Mouse (Mus musculus) embryonic stem cell, embryonic (primary cell): ENCODE measurements around the gene Gm20388.

Experiments
- CTCF ChIA-PET, 4 experiments: fragments of 300-600 bp in 2 of 4; fragments of 350-600 bp in 2 of 4; sonication (Branson Sonifier 250); formaldehyde crosslinking; loops; one replicate each; lab custom pipeline; 2022; ENCODE audit warnings: inconsistent platforms in 2 of 4; lab: Charles Lee
- POLR2A ChIA-PET, 4 experiments: fragments of 300-600 bp in 2 of 4; fragments of 350-600 bp in 2 of 4; sonication (Branson Sonifier 250); formaldehyde crosslinking; loops; one replicate each; lab custom pipeline; 2022; ENCODE audit warnings: antibody characterized with exemption in 4 of 4, inconsistent platforms in 1 of 4; lab: Charles Lee

Gm20388 gene

DNA sequence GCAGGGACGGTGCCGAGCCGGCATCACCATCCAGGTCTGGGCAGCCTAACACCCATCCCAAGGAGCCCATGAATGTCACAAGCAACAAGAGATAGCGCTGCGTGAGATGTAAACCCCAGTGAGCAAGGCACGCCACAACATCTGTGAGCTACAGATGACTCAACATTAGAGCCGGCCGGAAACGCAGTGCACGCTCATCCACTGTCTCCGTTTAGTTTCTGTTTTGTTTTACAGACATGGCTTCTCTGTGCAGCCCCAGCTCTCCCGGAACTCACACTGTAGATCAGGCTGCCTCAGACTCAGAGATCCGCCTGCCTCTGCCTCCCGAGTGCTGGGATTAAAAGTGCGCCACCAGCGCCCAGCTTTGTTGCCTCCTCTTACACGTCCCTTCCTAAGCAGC, 3376.7 kb downstream of the Gm20388 start:
- POLR2A ChIA-PET = interaction anchor here in 2 of 4 experiments (0.8 to 1.6 kb wide), 2 partner anchors 33 to 54 kb away, joined by 3 read pairs; partner anchors contain the start of genes Vps9d1 (in 1 of the 2) and Zfp276 (in 1 of the 2)
- CTCF ChIA-PET = interaction anchor here in 1 of 4 experiments (0.6 kb wide), 1 partner anchor 12 kb away, joined by 3 read pairs; no protein-coding TSS in a partner anchor

DNA sequence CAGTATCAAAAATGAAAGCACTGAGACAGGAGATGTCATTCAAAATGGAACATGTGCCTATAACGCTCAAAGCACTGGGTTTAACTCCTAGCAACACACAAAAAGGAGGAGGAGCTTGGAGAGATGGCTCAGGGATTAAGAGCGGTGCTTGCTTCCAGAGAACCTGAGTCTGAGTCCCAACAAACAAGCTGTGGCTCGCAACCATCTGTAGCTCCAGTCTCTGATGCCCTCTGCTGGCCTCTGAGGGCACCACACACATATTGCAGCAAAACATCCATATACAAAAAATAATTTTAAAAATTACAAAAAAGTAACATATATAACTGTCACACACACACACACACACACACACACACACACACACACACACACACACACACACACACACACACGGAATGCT, 3379.5 kb downstream of the Gm20388 start:
- CTCF ChIA-PET = interaction anchor here (0.5 to 2.6 kb wide), 79 partner anchors 9 to 1670 kb away, joined by 3 to 28 read pairs (median 4); partner anchors contain the start of genes Spata2l (in 4 of the 4), Chmp1a (in 2 of the 4), Spata33 (in 2 of the 4) and Cbfa2t3 (in 1 of the 4)
- POLR2A ChIA-PET = interaction anchor here (0.6 to 2.5 kb wide), 19 partner anchors 9 to 847 kb away, joined by 3 to 10 read pairs (median 5); partner anchors contain the start of genes Spata2l (in 1 of the 4), Tcf25 (in 1 of the 4), Vps9d1 (in 1 of the 4) and Zfp276 (in 1 of the 4)

DNA sequence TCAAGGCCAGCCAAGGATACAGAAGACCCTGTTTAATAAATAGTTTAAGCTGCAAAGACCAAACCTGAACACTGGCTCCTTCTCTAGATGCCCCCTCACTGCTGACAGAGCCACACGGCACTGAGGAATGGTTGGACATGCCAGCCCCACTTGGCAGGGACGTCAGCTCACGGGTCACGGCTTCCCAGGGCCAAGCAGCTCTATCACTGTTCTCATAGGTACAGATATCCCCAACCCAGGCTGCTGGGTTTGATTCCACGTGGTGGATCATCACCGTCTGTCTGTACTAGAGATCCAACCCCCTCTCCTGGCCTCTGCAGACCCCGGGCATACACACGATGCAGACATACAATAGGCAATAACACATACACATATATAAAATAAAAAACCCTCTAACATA, 3380.0 kb downstream of the Gm20388 start:
- ChIA-PET POLR2A (interaction anchor here in 3 of 4 experiments (0.6 to 2.5 kb wide), 14 partner anchors 9 to 847 kb away, joined by 3 to 10 read pairs (median 5); partner anchors contain the start of genes Spata2l (in 1 of the 3), Tcf25 (in 1 of the 3), Vps9d1 (in 1 of the 3) and Zfp276 (in 1 of the 3)), CTCF (interaction anchor here (0.5 to 2.6 kb wide), 40 partner anchors 9 to 1379 kb away, joined by 3 to 28 read pairs (median 4); partner anchors contain the start of genes Chmp1a (in 2 of the 4), Spata33 (in 2 of the 4), Gas8 (in 1 of the 4) and Mc1r (in 1 of the 4))

DNA sequence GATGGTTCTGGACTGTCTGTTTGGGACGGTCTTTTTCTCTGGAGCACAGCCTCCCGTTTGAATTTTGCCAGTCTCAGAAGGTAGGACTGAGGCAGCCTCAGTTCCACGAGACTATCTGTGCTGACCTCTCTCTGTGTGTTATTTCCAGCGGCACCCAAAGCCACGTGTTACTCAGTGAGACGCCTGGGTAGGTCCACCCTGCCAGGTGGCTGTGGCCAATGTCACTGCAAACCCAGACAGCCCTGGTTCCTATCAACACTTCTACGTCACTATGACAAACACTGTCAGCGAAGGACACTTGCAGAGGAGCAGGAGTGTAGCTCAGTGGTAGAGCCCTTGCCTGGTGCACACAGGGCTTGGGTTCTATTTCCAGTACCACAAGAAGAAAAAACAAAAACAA, 3381.1 kb downstream of the Gm20388 start:
- ChIA-PET POLR2A (interaction anchor here in 3 of 4 experiments (0.7 to 2.5 kb wide), 4 partner anchors 13 to 184 kb away, joined by 3 to 10 read pairs (median 6); no protein-coding TSS in a partner anchor), CTCF (interaction anchor here (0.7 to 2.6 kb wide), 9 partner anchors 35 to 510 kb away, joined by 3 to 28 read pairs (median 5); no protein-coding TSS in a partner anchor)

DNA sequence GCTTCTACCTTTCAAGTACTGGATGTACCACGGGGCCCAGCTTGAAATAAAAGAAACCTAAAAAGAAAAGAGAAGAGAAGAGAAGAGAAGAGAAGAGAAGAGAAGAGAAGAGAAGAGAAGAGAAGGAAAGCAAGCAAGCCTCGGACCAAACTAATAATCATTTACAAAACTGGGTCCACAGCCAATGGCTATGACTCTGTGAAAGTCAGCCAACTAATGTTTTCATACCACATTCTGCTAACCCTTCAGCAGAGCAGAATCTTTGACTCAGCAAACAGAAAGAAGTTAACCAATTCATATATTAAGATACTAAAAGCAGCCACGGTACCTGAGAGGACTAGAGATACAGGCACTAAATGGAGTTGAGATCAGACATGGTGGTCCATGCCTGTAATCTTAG, 3381.6 kb downstream of the Gm20388 start:
- POLR2A ChIA-PET = interaction anchor here in 3 of 4 experiments (0.7 to 1.2 kb wide), 3 partner anchors 12 to 145 kb away, joined by 3 to 9 read pairs (median 4); no protein-coding TSS in a partner anchor
- CTCF ChIA-PET = interaction anchor here (0.7 kb wide), 7 partner anchors 34 to 511 kb away, joined by 3 to 5 read pairs (median 4); no protein-coding TSS in a partner anchor

DNA sequence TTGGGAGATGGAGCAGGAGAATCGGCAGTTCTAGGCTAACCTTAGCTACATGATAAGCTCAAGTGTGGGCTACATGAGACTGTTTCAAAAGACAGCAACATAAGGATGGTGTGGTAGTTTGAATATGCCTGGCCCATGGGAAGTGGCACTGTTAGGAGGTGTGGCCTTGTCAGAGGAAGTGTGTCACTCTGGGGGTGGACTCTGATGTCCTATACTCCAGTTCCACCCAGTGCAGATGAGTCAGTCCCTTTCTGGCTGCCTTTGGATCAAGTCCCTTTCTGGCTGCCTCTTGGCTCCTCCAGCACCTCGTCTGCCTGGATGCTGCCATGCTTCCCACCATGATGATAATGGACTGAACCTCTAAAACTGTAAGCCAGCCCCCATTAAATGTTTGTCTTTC, 3382.1 kb downstream of the Gm20388 start:
- CTCF ChIA-PET = no interaction called here
- POLR2A ChIA-PET = interaction anchor here in 1 of 4 experiments (1.2 to 1.3 kb wide), 2 partner anchors 11 to 12 kb away, joined by 4 read pairs; no protein-coding TSS in a partner anchor

DNA sequence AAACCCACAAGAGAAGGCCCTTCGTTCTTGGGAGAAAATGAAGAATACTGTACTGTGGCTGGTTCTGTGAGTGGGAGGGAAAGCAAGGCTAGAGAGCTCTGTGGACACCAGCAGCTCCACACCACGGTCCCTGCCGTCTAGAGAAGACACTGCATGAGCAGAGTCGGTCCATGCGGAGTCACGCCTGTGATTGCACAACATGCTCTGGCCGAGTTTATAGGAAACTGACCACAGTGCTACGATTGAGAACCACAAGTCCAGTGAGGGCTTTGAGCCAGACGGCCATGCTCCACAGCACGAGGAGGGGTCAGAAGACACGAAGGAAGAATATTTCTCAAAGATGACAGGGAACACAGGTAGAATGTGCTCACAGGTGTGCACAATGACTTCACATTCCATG, 3387.7 kb downstream of the Gm20388 start:
- ChIA-PET CTCF (interaction anchor here in 1 of 4 experiments (0.6 kb wide), 1 partner anchor 37 kb away, joined by 4 read pairs; no protein-coding TSS in a partner anchor), POLR2A (interaction anchor here in 1 of 4 experiments (2.5 kb wide), 1 partner anchor 11 kb away, joined by 6 read pairs; no protein-coding TSS in a partner anchor)

DNA sequence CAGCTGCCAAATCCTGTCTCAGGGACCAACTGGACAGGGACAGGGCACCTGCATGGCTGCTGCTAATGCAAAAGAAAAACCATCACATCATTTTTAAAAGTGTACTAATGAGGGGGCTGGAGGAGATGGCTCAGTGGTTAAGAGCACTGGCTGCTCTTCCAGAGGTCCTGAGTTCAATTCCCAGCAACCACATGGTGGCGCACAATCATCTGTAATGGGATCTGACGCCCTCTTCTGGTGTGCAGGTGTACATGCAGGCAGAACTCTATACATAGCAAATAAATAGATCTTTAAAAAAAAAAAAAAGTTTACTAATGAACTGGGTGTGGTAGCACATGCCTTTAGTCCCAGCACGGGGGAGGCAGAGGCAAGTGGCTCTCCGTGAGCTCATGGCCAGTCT, 3398.1 kb downstream of the Gm20388 start:
- ChIA-PET POLR2A (interaction anchor here in 2 of 4 experiments (1.4 to 1.7 kb wide), 4 partner anchors 9 to 134 kb away, joined by 3 to 6 read pairs (median 4); no protein-coding TSS in a partner anchor), CTCF (interaction anchor here in 2 of 4 experiments (0.7 to 1.6 kb wide), 7 partner anchors 10 to 536 kb away, joined by 3 to 5 read pairs (median 3); no protein-coding TSS in a partner anchor)

DNA sequence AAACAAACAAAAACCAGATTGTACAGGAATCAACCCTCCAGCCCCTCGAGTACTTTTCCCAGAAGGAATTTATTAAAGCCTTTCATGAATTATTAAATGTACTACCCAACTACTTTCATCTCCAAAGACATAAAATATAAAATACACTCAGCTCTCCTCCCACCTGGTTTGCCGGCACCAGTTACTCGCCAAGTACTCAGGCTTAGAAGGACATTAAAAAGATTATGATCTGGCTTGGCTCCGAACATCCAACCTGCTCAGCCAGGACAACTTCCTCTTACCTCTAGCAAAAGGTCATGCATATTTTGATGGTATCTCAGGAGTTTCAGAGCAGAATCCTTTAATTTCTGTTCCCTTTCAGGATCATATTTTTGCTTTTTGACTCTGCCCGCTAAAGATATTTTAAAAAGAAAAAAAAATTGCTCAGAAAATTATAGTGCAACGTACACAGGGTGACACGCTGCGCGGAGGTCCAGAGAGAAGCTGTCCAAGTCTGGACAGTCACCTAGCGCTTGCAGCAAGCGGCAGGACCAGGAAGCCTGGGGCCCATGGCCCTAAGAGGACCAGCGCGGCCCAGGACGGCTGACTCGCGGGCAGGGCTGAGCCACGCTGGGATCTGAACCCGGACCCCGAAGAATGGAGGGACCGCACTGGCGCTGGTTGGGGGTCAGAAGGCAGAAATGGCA, 3407.3 kb downstream of the Gm20388 start:
- ChIA-PET POLR2A (interaction anchor here in 2 of 4 experiments (0.6 to 2.6 kb wide), 7 partner anchors 14 to 273 kb away, joined by 3 to 7 read pairs (median 3); partner anchors contain the start of genes Chmp1a (in 1 of the 2), Spata33 (in 1 of the 2) and Tcf25 (in 1 of the 2)), CTCF (interaction anchor here in 3 of 4 experiments (0.6 to 1.5 kb wide), 3 partner anchors 17 to 198 kb away, joined by 3 to 4 read pairs (median 4); partner anchors contain the start of gene Dbndd1 (in 1 of the 3))

DNA sequence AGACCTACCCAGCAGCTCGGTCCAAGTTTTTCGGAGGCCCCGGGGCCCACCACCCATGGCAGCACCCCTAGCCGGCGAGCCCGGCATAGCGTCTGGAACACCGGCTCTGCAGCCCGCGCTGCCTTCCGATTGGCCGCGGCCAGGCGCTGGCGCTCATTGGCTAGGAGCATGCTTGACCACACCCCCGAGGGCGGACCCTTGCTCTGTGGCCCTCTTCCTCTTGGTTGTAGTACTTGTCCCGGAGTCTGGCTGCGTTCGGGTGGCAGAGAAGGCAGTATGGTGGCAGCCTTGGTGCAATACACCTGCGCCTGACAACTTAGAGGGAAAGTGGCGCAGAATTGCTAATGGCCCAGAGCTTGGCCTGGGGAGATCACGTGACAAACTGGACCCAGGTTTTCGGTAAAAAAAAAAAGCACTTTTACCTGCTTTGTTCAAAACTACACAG, 3407.8 kb downstream of the Gm20388 start, which contains the start of gene Fanca:
Gene Fanca, minus strand, starts transcription at position 110 of the 445 bp plus-strand sequence.
- POLR2A ChIA-PET = interaction anchor here in 3 of 4 experiments (0.6 to 2.6 kb wide), 8 partner anchors 15 to 1459 kb away, joined by 3 to 7 read pairs (median 4); partner anchors contain the start of genes Chmp1a (in 1 of the 3), Spata33 (in 1 of the 3) and Tcf25 (in 1 of the 3)
- CTCF ChIA-PET = interaction anchor here in 3 of 4 experiments (0.6 to 2.2 kb wide), 5 partner anchors 10 to 197 kb away, joined by 3 to 9 read pairs (median 4); partner anchors contain the start of genes Dbndd1 (in 1 of the 3) and Mc1r (in 1 of the 3)

DNA sequence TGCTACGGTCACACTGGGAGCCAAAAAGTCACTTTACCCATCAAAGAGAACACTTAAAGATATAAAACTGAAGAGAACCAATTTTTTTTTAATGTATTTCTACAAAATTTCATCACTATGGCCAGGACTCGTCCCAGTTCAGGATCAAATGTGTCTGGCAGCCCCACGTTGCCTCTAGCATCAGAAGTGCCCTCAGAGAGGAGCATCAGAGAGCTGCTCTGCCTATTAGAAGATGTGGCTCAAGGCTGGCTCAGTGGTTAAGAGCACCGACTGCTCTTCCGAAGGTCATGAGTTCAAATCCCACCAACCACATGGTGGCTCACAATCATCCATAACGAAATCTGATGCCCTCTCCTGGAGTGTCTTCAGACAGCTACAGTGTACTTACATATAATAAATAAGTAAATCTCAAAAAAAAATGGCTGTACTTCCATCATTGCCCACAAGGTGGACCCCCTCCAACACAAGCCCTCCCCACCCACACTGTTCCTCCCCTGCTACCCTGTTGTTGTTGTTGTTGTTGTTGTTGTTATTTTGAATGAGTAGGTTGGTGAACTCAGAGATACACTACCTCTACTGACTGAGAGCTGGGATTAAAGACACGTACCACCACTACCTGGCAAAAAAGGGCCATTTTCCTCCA, 3409.0 kb downstream of the Gm20388 start:
- CTCF ChIA-PET = interaction anchor here (0.6 to 2.2 kb wide), 16 partner anchors 12 to 87 kb away, joined by 3 to 9 read pairs (median 4); partner anchors contain the start of genes Mc1r (in 2 of the 4), Spata2l (in 1 of the 4) and Spire2 (in 1 of the 4)
- POLR2A ChIA-PET = interaction anchor here in 3 of 4 experiments (0.6 to 2.6 kb wide), 11 partner anchors 12 to 736 kb away, joined by 3 to 7 read pairs (median 4); partner anchors contain the start of genes Tcf25 (in 2 of the 3) and Spire2 (in 1 of the 3)

DNA sequence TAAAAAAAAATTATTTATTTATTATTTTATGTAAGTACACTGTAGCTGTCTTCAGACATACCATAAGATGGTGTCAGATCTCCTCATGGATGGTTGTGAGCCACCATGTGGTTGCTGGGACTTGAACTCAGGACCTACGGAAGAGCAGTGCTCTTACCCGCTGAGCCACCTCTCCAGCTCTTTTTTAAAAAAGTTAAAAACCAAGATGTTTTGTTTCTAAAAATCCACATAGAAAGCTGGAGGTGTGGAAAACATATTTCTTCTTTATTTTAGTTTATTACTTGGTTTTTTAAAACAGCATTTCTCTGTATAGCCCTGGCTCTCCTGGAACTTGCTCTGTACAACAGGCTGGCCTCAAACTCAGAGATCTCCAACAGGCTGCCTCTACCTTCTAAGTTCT, 3417.9 kb downstream of the Gm20388 start:
- POLR2A ChIA-PET = interaction anchor here in 1 of 4 experiments (1.5 kb wide), 1 partner anchor 12 kb away, joined by 3 read pairs; no protein-coding TSS in a partner anchor
- CTCF ChIA-PET = no interaction called here

DNA sequence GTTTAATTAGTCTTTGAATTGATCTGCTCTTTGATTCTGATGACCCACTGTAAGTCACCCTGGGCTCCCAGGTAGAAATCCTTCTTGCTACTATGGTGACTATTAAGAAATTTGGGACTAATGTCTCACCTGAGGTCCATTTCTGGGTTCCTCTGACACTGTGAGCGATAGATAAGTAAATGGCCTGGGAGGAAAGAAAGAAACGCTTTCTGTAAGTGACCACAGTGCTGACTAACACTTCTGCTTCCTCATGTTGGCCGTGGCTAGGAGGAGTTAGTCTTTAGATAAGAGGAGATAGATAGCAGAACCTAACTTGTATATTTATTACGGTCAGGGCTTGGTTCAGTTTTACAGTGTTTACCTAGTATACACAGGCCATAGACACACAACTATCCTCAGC, 3418.7 kb downstream of the Gm20388 start:
- ChIA-PET POLR2A (interaction anchor here in 1 of 4 experiments (1.7 kb wide), 1 partner anchor 11 kb away, joined by 3 read pairs; no protein-coding TSS in a partner anchor), CTCF (no interaction called here)

DNA sequence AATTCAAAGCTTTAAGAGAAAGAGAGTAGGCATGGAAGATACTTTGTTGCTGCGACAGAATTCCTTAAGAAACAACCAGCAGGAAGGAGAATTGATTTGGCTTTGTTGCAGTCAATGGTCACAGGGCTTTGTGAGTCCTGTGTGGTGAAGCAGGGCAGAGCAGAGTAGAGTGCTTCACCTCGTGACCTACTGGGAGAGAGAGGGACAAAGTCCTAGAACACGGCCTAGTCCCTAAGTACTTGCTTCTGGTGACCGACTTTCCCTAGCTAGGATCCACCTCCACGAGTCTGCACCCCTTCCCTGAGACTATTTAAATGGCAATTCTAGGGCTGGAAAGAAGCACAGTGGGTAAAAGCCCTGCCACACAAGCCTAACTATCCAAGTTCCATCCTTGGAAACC, 3419.3 kb downstream of the Gm20388 start:
- ChIA-PET CTCF (no interaction called here), POLR2A (interaction anchor here in 1 of 4 experiments (1.7 kb wide), 1 partner anchor 10 kb away, joined by 3 read pairs; no protein-coding TSS in a partner anchor)

DNA sequence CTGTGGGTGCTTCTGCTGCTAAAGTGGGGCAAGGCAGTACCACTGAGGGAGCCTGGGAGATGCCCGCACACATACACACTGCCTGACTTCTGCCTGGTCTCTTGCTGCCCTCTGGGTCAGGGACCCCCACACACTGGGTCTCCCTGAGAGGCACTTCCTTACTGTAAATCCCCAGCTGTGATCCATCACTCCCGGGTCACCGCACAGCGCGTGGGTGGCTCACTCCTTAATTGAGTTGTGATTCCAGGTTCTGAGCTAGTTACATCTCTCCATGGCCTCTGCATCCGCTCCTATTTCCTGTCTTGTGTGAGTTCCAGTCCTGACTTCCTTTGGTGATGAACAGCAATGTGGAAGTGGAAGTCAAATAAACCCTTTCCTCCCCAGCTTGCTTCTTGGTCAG, 3420.1 kb downstream of the Gm20388 start:
- CTCF ChIA-PET = interaction anchor here in 2 of 4 experiments (1.1 to 2.9 kb wide), 2 partner anchors 8 kb away, joined by 3 to 28 read pairs; no protein-coding TSS in a partner anchor
- POLR2A ChIA-PET = interaction anchor here in 1 of 4 experiments (0.8 to 1.8 kb wide), 4 partner anchors 8 to 17 kb away, joined by 3 to 6 read pairs (median 4); no protein-coding TSS in a partner anchor

DNA sequence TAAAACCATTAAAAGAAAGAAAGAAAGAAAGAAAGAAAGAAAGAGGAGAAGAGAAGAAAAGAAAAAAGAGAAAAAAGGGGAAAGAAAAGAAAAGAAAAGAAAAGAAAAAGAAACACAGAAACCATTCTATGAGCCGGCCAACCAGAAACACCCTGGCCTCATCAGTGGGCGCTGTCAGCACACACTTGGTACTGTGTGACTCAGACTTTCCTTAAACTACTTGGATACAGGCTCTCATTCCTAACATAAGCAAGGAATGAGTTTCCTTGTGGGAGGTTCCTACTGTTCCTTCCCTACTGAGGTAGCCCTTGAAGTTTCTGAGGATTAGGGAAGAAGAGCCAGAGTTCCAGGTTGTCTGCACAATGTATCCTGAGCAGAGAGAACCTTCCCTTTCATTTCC, 3420.7 kb downstream of the Gm20388 start:
- POLR2A ChIA-PET = interaction anchor here in 3 of 4 experiments (0.9 to 1.9 kb wide), 18 partner anchors 8 to 286 kb away, joined by 3 to 15 read pairs (median 4); partner anchors contain the start of genes Chmp1a (in 1 of the 3), Spata2l (in 1 of the 3), Spata33 (in 1 of the 3) and Tcf25 (in 1 of the 3)
- CTCF ChIA-PET = interaction anchor here (0.5 to 2.9 kb wide), 10 partner anchors 9 to 119 kb away, joined by 3 to 28 read pairs (median 3); partner anchors contain the start of genes Chmp1a (in 1 of the 4), Mc1r (in 1 of the 4) and Spata33 (in 1 of the 4)
